Mouse (Mus musculus) brain, embryonic 14.5 days (tissue): ENCODE measurements at regions not wholly inside any gene's neighbourhood (a gene's known extent, or its start where the extent isn't known, plus 50 kb on each side); places are given as distances from the start of the nearest gene placed in this dataset.

ENCODE experiments used
- CTCF ChIP-seq: fragments of 200-500 bp; IDR thresholded peaks from 2 replicates; pipeline ENCODE4 v1.5.1; 2012; ENCODE audit warnings: inconsistent platforms, mild to moderate bottlenecking, moderate library complexity, borderline replicate concordance; ENCODE audit not compliant: insufficient read depth, insufficient read length; ENCODE audit errors: extremely low read depth
- POLR2A ChIP-seq: fragments of 200-500 bp; IDR thresholded peaks from 2 replicates; pipeline ENCODE4 v1.6.1; 2012; ENCODE audit warnings: mild to moderate bottlenecking, inconsistent platforms, borderline replicate concordance; ENCODE audit not compliant: poor library complexity, insufficient read depth, insufficient read length, severe bottlenecking; ENCODE audit errors: extremely low read depth

DNA sequence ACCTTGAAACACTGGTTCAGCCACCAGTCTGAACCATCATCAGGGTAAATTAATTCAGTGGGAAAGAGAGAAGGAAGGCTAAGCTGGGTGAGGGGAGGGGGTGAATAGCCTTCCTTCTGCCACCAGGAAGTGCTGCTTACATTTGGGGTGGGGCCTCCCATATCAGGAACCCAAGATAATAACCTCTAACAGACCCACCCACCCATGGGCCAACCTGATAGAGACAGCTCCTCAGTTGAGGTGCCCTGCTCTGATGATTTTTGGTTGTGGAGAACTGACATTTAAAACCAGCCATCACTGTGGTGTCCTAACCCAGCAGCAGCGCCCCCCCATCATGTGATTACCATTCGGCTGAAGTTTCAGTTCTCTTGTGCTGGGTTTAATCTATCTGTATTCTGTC, 233.8 kb upstream of the Chd6 start:
- TF ChIP-seq CTCF (no peak), POLR2A (no peak)
